Mouse (Mus musculus): Measurements from ENCODE around the gene Rgs3. TPM values are rescaled to one million over a fixed set of nuclear protein-coding genes. Genes with fewer than 3 reads are reported as not detected.

Gene Rgs3
- total RNA-seq, 2 experiments from 2014 or later, result 37.0 to 58.7 TPM

GRCm38 (mm10) chr4:62744534-62744956 is 184.9 kb downstream of the Rgs3 start:
- peak; percentile 84 for DNase-seq

- DNase-seq, result no peak
Measured at GRCm38 (mm10) chr4:62744985-62745638, 185.5 kb downstream of the Rgs3 start.

Other genes with a start within 250 kb of the Rgs3 start
- 10 to 100 TPM; 30.1 to 36.6 TPM for gene Fkbp15, start 199.3 kb upstream of the Rgs3 start, total RNA-seq (2021)
- gene Slc31a1, start 199.1 kb upstream of the Rgs3 start, total RNA-seq (2021), result 10 to 100 TPM; 59.3 to 59.5 TPM
- gene Cdc26, start 151.2 kb upstream of the Rgs3 start, total RNA-seq (2021), result 10 to 100 TPM; 60.0 to 70.8 TPM
- 10 to 100 TPM; 19.8 to 21.3 TPM for gene Prpf4, start 151.1 kb upstream of the Rgs3 start, total RNA-seq (2021)
- not detected for gene Rnf183, start 124.6 kb upstream of the Rgs3 start, total RNA-seq (2021)
- 1 to 10 TPM; 2.4 to 3.7 TPM for gene Wdr31, start 89.0 kb upstream of the Rgs3 start, total RNA-seq (2021)
- 1 to 10 TPM in 1 of 2 experiments, under 1 TPM in 1; 0.93 to 1.1 TPM for gene Bspry, start 79.8 kb upstream of the Rgs3 start, total RNA-seq (2021)
- 10 to 100 TPM; 16.7 to 19.5 TPM for gene Hdhd3, start 56.4 kb upstream of the Rgs3 start, total RNA-seq (2021)
- gene Alad, start 39.9 kb upstream of the Rgs3 start, total RNA-seq (2021), result 100 to 1,000 TPM; 110 to 122 TPM
- gene Pole3, start 34.8 kb upstream of the Rgs3 start, total RNA-seq (2021), result 10 to 100 TPM; 40.3 to 46.7 TPM
- gene 4933430I17Rik, start 34.5 kb upstream of the Rgs3 start, total RNA-seq (2021), result under 1 TPM; 0.42 to 0.58 TPM